Mouse (Mus musculus): Measurements from ENCODE around the gene Cpa2.

DNA sequence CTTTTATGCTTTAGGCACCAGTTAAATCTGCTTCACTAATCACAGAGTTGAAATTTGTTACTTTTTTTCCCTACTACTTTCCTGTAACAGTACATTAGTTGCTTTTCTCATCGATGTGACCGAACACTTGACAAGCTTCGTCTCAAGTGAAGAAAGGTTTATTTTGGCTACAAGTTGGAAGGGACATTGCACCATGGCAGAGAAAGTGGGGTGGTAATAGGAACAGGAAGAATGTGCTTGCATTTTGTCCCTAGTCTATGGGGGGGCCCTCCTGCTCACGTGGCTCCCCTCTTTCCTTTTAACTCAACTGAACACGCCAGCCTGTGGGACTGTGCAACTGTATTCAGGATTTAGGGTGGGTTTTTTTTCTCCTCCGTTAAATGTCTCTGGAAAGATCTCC lies 11.2 kb downstream of the Cpa2 start:
- TF ChIP-seq GATA1 (IDR thresholded peaks at IDR 0.05; ENCODE audit: low read length) = no peak
- TF ChIP-seq TAL1 (IDR thresholded peaks at IDR 0.05; ENCODE audit: low read length) = no peak

All from erythroblast, embryonic 14.5 days (primary cell).